Mouse (Mus musculus) adrenal gland, postnatal 14 days (tissue): Measurements from ENCODE around the gene Mettl23. TPM values are rescaled to one million over a fixed set of nuclear protein-coding genes. Genes with fewer than 3 reads are reported as not detected.

ENCODE experiments used
- DNase-seq: peaks from one replicate; pipeline ENCODE4 v3.0.0; 2021; ENCODE audit warnings: mixed read lengths
- long read RNA-seq, 2 experiments: library from polyadenylated mRNA; stranded (forward); transcript quantifications; one replicate each; pipeline ENCODE4 v2.0.0; 2021
- total RNA-seq: library from RNA; stranded (reverse); gene quantifications from 2 replicates; pipeline ENCODE4 v1.2.3, GENCODE M21; 2021

Gene Mettl23
- 31.1 and 34.4 TPM in 2 replicates for total RNA-seq
- long read RNA-seq, experiment 1, transcript Mettl23-201 (5 exons, 1,276 nt): major isoform, 13 of 47 reads
- long read RNA-seq, experiment 1, partial matches to known transcripts: 11 of 47 reads
- long read RNA-seq, experiment 1, other reads (novel, unspliced or antisense): 20 of 47 reads
- long read RNA-seq, experiment 2, transcript Mettl23-201 (5 exons, 1,276 nt): major isoform, 21 of 48 reads
- long read RNA-seq, experiment 2, partial matches to known transcripts: 10 of 48 reads
- long read RNA-seq, experiment 2, other reads (novel, unspliced or antisense): 16 of 48 reads

- peak; percentile 99 for DNase-seq
Observed at GRCm38 (mm10) chr11:116843261-116844233, at the start of gene Mettl23, which contains the start of gene Jmjd6. Gene Mettl23, plus strand, starts transcription at chr11:116843278. Gene Jmjd6, minus strand, starts transcription at chr11:116843449.

DNA sequence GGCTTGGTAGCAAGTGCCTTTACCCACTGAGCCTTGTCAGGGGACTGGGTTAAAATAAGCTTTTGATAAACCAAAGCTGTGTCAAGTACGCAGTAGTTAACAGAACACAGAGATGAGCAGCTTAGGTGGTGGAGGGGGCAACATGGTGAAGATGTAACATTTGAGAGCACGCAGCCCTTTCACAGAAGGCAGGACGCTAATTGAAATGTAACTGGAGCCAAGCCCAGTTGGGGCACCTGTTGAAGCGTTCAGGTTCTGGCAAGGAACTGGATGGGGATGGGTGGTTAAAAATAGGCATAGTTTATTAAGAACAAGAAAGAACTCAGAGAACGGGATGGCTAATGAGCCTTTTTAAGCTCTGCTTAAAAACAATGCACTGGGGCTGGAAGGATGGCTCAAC, 43.7 kb upstream of the Mettl23 start:
- no peak for DNase-seq

DNA sequence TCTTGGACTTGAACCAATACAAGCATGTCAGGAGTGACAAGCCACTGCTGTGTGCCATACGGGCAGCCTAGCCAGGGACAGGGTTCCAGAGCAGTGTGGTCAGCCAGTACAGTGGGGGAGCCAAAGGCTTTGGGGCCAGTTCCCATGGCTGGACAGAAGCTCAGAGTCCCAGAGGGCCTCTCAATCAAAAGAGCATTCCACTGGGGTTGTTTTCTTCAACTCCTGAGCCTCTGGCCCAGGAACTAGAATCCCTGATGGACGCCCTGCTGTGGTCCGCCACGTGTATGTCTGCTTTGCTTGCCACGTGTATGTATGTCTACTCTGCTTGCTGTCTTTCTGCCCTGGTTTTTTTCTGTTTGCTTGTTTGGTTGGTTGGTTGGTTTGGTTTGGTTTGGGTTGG, 42.0 kb upstream of the Mettl23 start:
- peak; percentile 29 for DNase-seq

GRCm38 (mm10) chr11:116802709-116803108, 40.4 kb upstream of the Mettl23 start:
- no peak for DNase-seq

GRCm38 (mm10) chr11:116806136-116807071, 36.7 kb upstream of the Mettl23 start:
- no peak for DNase-seq

- DNase-seq: no peak
Observed at GRCm38 (mm10) chr11:116807116-116807515, 36.0 kb upstream of the Mettl23 start.

- no peak for DNase-seq
Observed at GRCm38 (mm10) chr11:116807526-116807925, 35.6 kb upstream of the Mettl23 start.

GRCm38 (mm10) chr11:116807938-116808606, 35.0 kb upstream of the Mettl23 start:
- peak; percentile 91 for DNase-seq

DNA sequence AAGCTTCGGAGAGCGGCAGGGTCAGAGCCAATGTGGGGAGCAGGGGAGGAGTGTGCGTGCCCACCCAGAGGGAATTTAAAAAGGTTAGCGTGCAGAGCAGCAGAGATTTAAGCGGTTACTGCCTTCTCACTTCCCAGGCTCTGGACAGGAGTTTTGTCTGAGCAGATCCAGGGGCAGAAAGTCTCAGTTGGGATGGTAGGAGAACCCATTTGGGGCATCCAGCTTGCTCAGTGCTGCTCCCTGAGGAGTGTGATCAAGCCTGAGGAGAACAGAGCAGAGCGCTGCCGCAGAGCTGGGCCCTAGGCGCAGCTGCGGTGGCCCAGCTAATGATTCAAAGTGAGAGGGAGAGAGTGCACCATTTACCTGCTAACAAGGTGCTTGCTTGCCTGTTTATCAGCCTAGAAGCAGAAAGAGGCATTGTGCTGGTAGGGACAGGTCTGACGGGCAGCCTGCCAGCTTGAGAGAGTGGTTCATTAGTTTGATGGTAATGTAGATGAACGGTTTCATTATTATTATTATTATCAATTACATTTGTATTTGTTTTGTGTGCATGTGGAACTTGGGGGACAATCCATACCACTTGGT, 34.2 kb upstream of the Mettl23 start:
- DNase-seq: no peak

DNA sequence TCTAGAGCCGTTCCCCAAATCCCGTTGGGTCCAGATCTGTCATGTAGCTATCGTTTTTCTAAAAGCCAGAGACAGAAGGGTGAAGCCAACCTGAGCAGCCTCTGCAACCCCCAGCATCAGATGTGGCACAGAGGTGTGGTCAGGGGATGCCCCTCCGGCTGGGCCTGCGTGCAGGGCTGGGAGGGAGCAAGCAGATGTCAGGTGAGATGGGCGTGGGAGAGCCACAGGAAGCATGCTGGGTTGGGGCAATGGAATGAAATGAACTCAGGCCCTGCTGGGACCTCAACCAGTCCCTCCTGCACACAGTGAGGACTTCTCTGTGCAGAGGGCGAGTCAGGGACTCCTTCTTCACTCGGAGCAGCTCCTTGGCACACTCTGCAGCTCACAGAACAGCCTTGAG, 33.6 kb upstream of the Mettl23 start:
- DNase-seq: no peak

GRCm38 (mm10) chr11:116810528-116810927, 32.5 kb upstream of the Mettl23 start:
- no peak for DNase-seq

GRCm38 (mm10) chr11:116810983-116811901, 31.8 kb upstream of the Mettl23 start:
- peak; percentile 85 for DNase-seq

DNA sequence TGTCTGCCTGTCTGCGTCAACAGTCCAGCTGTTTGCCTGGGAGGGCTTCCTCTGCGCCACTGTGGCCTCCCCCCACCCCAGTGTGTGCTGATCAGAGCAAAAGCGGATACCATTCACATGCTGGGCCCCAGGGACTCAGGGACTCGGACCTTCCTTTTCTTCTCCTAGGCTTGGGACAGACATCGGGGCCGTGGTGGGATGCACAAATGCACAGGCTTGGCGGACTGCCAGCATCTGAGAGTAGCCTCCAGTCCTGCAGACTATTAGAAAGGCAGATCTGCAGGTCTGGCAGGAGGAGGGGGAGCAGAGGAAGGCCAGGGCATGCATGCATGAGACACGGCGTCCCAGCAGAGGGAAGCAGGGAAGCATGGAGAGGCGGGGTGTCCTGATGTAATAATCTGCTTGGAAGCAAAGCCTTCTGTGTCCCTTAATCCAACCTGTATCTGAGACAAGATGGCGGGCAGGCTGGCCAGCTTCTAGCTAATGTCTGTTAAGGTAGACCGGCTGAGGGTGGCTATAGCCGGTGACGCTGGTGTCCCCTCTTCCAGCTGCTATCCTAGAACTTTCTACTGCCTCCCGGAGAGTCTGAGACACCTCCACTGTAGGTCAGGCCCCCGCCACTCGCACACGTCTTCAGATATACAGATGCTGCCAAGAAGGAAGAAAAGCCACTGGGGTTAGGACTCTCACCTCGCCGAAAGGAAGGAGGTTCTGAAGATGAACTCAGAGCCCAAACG, 30.1 kb upstream of the Mettl23 start:
- DNase-seq: no peak

- DNase-seq: no peak
Observed at GRCm38 (mm10) chr11:116813610-116814009, 29.5 kb upstream of the Mettl23 start.

DNA sequence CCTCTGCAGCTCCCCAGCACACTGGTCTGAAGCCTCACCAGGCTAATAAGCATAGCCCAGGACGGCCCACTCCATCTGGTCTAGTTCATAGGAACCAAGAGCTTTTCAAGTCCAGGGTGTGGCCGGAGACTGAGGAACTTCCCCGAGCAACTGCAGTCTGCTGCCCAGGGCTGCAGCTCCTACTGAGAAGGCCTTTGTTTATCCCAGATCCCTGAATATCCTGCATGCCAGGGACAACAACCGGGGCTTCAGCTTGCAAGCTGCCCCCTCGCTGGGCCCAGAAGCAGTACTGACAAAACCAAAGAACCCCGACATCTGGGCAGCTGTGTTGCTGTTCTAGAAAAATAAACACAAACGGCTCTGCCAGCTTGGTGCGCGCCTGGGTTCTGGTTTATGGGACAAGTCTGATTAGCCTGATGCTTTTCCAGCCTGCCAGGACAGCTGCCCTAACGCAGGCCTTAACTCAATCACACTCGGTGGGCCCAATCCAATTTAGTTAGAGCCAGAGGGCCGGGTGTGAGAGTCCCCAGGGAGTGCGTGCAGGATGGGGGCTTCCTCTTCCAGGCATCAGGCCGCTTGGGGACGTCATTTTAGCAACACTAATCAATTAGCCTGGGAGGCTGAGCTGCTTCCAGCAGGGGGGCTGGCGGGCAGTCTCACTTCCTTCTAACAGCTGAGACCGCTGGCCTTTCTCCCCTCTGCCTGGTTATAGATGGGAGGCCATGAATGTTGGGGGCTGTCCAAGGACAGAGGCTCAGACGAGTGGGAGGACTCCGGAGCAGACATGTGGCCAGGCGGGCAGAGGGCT, 28.8 kb upstream of the Mettl23 start:
- DNase-seq: peak; percentile 70

- no peak for DNase-seq
Observed at GRCm38 (mm10) chr11:116814884-116815415, 28.1 kb upstream of the Mettl23 start.

DNA sequence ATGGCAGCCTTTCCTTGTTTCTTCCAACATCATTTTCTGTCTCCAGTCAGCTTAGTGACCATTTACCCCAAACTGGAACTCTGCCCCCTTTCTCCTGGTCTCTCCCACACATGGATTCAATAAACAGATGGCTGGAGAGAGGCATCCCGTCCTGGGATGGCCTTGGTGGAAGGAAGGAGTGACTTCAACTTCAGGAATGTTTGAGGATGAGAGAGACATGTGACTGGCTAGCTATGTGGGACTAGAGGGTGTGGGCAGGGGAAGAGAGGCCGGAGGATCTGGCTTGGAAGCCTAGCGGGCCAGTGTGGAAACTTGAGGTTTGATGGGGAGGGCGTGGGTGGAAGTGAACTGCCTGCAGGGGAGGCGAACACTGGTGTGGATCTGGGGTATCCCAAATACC, 26.3 kb upstream of the Mettl23 start:
- DNase-seq: peak; percentile 61

DNA sequence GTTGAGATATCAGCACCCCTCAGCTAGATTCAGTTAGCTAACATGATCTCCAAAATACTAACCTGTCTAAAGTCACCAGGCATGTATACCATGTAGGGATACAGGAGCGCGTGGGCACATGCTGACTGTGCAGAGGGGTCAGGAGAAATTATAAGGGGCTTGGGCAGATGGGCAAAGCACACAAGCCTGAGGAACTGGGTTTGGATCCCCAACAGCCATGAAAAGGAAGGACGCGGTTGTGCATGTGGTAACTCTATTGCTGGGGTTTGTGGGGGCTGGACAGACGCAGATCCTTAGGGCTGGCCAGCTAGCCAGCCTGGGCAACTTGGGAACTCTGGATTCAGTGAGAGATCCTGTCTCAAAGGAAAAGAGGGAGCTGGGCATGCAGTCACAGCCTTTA, 25.5 kb upstream of the Mettl23 start:
- DNase-seq: no peak
